Mouse (Mus musculus) kidney, embryonic 16.5 days (tissue): ENCODE results near the gene Foxj1. TPM values are rescaled to one million over a fixed set of nuclear protein-coding genes. Genes with fewer than 3 reads are reported as not detected.
"Not testable (repeated sequence)": the region's sequence is repeated elsewhere in the genome, so short reads cannot be mapped to it uniquely, and the experiment has no call there.

Experiments used
- ATAC-seq: fragments of 200-750 bp; cut with Nextera tagmentation; 2 replicates; pipeline ENCODE4 v1.8.0; 2017; ENCODE audit warnings: moderate TSS enrichment; ENCODE audit not compliant: low FRiP score, low TSS enrichment
- H3K27ac ChIP-seq: fragments of 300-500 bp; sonication (generic); 2 replicates; pipeline ENCODE4 v1.5.1; 2014; ENCODE audit warnings: low read length
- H3K27me3 ChIP-seq: fragments of 300-500 bp; sonication (generic); 2 replicates; pipeline ENCODE4 v1.6.1; 2014; ENCODE audit warnings: low read length, control low read depth, mixed read lengths; ENCODE audit not compliant: insufficient read depth
- H3K36me3 ChIP-seq: fragments of 300-500 bp; sonication (generic); 2 replicates; pipeline ENCODE4 v1.6.1; 2014; ENCODE audit warnings: low read length, control low read depth, mixed read lengths; ENCODE audit not compliant: insufficient read depth
- H3K4me1 ChIP-seq: fragments of 300-500 bp; sonication (generic); 2 replicates; pipeline ENCODE4 v1.6.1; 2014; ENCODE audit warnings: low read length, control low read depth, mixed read lengths; ENCODE audit not compliant: insufficient read depth
- H3K4me2 ChIP-seq: fragments of 300-500 bp; sonication (generic); replicated peaks from 2 replicates; pipeline ENCODE4 v1.6.1; 2014; ENCODE audit warnings: low read depth, low read length
- H3K4me3 ChIP-seq: fragments of 300-500 bp; sonication (generic); 2 replicates; pipeline ENCODE4 v1.5.1; 2014; ENCODE audit warnings: mild to moderate bottlenecking, low read length
- H3K9ac ChIP-seq: fragments of 300-500 bp; sonication (generic); replicated peaks from 2 replicates; pipeline ENCODE4 v1.6.1; 2014; ENCODE audit warnings: low read length
- H3K9me3 ChIP-seq: fragments of 300-500 bp; sonication (generic); 2 replicates; pipeline ENCODE4 v1.6.1; 2016; ENCODE audit warnings: low read length, control low read depth
- WGBS: fragments of 180-500 bp; shearing (Covaris S2); extraction: QIAGEN DNeasy Blood & Tissue Kit; methylation state at CpG from one replicate; pipeline ENCODE4 v1.1.7; 2014; 5-methylcytosine and 5-hydroxymethylcytosine counted together
- polyA plus RNA-seq: library from polyadenylated mRNA; unstranded; fragments of >200 nt; fragmentation: Nextera tagmentation; extraction: Ambion mirVana; gene quantifications from 2 replicates; pipeline ENCODE4 v1.2.1, GENCODE M21; 2015

Foxj1 gene
- polyA plus RNA-seq, 1 experiment from 2014 or later: 3.5 TPM

- H3K4me2 ChIP-seq: no peak overlapping the region
- peaks cover 13% of the 10 kb centered on the region; the same call in 1 of the 2 replicates for H3K4me1 ChIP-seq
- 24% methylated on average over 9 of the region's 9 CpGs for WGBS
- H3K36me3 ChIP-seq: no peaks in the 10 kb centered on the region
- no peak overlapping the region for H3K4me3 ChIP-seq
- ATAC-seq: no peak; the same call in 1 of the 2 replicates
- H3K9ac ChIP-seq: no peak overlapping the region
- no peaks in the 10 kb centered on the region for H3K27me3 ChIP-seq
- H3K9me3 ChIP-seq: no peaks in the 10 kb centered on the region
- no peak overlapping the region for H3K27ac ChIP-seq
Observed at GRCm38 (mm10) chr11:116368116-116368515, 32.9 kb upstream of the Foxj1 start.

GRCm38 (mm10) chr11:116366647-116367046 is 31.4 kb upstream of the Foxj1 start:
- H3K36me3 ChIP-seq: no peaks in the 10 kb centered on the region
- no peak overlapping the region for H3K4me3 ChIP-seq
- H3K4me2 ChIP-seq: no peak overlapping the region
- no peak overlapping the region for H3K27ac ChIP-seq
- no peak for ATAC-seq
- no peaks in the 10 kb centered on the region for H3K27me3 ChIP-seq
- H3K4me1 ChIP-seq: peaks cover 13% of the 10 kb centered on the region; the same call in 1 of the 2 replicates
- H3K9ac ChIP-seq: no peak overlapping the region
- WGBS: 77% methylated on average over 1 of the region's 1 CpGs
- H3K9me3 ChIP-seq: no peaks in the 10 kb centered on the region

GRCm38 (mm10) chr11:116366124-116366523 is 30.9 kb upstream of the Foxj1 start:
- no peaks in the 10 kb centered on the region for H3K36me3 ChIP-seq
- H3K4me3 ChIP-seq: no peak overlapping the region
- no peaks in the 10 kb centered on the region for H3K27me3 ChIP-seq
- ATAC-seq: no peak
- no peak overlapping the region for H3K27ac ChIP-seq
- H3K4me2 ChIP-seq: no peak overlapping the region
- no peaks in the 10 kb centered on the region for H3K9me3 ChIP-seq
- no peak overlapping the region for H3K9ac ChIP-seq
- H3K4me1 ChIP-seq: peaks cover 13% of the 10 kb centered on the region; the same call in 1 of the 2 replicates
- WGBS: 76% methylated on average over 2 of the region's 2 CpGs

- no peaks in the 10 kb centered on the region for H3K9me3 ChIP-seq
- WGBS: 51% methylated on average over 13 of the region's 13 CpGs
- no peak overlapping the region for H3K27ac ChIP-seq
- peaks cover 13% of the 10 kb centered on the region; the same call in 1 of the 2 replicates for H3K4me1 ChIP-seq
- H3K4me2 ChIP-seq: no peak overlapping the region
- H3K9ac ChIP-seq: no peak overlapping the region
- H3K36me3 ChIP-seq: no peaks in the 10 kb centered on the region
- no peak for ATAC-seq
- H3K4me3 ChIP-seq: no peak overlapping the region
- H3K27me3 ChIP-seq: no peaks in the 10 kb centered on the region
Observed at GRCm38 (mm10) chr11:116365432-116365831, 30.2 kb upstream of the Foxj1 start.

GRCm38 (mm10) chr11:116362015-116362414 is 26.8 kb upstream of the Foxj1 start:
- Histone ChIP-seq H3K4me1 (peaks cover 18% of the 10 kb centered on the region; the same call in 1 of the 2 replicates), H3K4me2 (no peak overlapping the region)
- 60% methylated on average over 11 of the region's 11 CpGs for WGBS

GRCm38 (mm10) chr11:116360915-116361314 is 25.7 kb upstream of the Foxj1 start:
- WGBS: 100% methylated on average over 5 of the region's 5 CpGs
- not testable (repeated sequence) for H3K4me3 ChIP-seq, H3K9ac ChIP-seq, H3K27me3 ChIP-seq, ATAC-seq, H3K4me2 ChIP-seq, H3K27ac ChIP-seq, H3K9me3 ChIP-seq, H3K36me3 ChIP-seq
- H3K4me1 ChIP-seq: peaks cover 18% of the 10 kb centered on the region; the same call in 1 of the 2 replicates

More at GRCm38 (mm10) chr11:116362015-116362414, 26.8 kb upstream of the Foxj1 start:
- Histone ChIP-seq H3K9me3 (no peaks in the 10 kb centered on the region), H3K9ac (no peak overlapping the region), H3K27ac (no peak overlapping the region), H3K36me3 (no peaks in the 10 kb centered on the region), H3K4me3 (no peak overlapping the region), H3K27me3 (no peaks in the 10 kb centered on the region)
- no peak for ATAC-seq

GRCm38 (mm10) chr11:116359652-116360051 is 24.5 kb upstream of the Foxj1 start:
- H3K4me3 ChIP-seq: no peak overlapping the region
- H3K27me3 ChIP-seq: no peaks in the 10 kb centered on the region
- H3K9me3 ChIP-seq: no peaks in the 10 kb centered on the region
- peaks cover 13% of the 10 kb centered on the region; the same call in 1 of the 2 replicates for H3K4me1 ChIP-seq
- H3K27ac ChIP-seq: no peak overlapping the region
- 86% methylated on average over 12 of the region's 12 CpGs for WGBS
- H3K9ac ChIP-seq: no peak overlapping the region
- peaks cover 6% of the 10 kb centered on the region; the same call in 1 of the 2 replicates for H3K36me3 ChIP-seq
- no peak overlapping the region for H3K4me2 ChIP-seq
- no peak for ATAC-seq

GRCm38 (mm10) chr11:116358926-116359637 is 23.9 kb upstream of the Foxj1 start:
- Histone ChIP-seq H3K9ac (no peak overlapping the region), H3K4me3 (no peak overlapping the region), H3K27me3 (no peaks in the 10 kb centered on the region), H3K36me3 (peaks cover 6% of the 10 kb centered on the region; the same call in 1 of the 2 replicates), H3K9me3 (no peaks in the 10 kb centered on the region), H3K4me2 (no peak overlapping the region), H3K4me1 (peaks cover 8% of the 10 kb centered on the region; the same call in 1 of the 2 replicates), H3K27ac (no peak overlapping the region)
- WGBS: 44% methylated on average over 15 of the region's 15 CpGs
- ATAC-seq: 0 out of 2 replicates have a peak, but pooled peaks have one; percentile 31

GRCm38 (mm10) chr11:116354521-116354920 is 19.3 kb upstream of the Foxj1 start:
- Histone ChIP-seq H3K27ac (no peak overlapping the region), H3K9ac (no peak overlapping the region), H3K4me2 (no peak overlapping the region), H3K36me3 (peaks cover 6% of the 10 kb centered on the region; the same call in 1 of the 2 replicates), H3K4me3 (no peak overlapping the region), H3K4me1 (peaks cover 6% of the 10 kb centered on the region; the same call in 1 of the 2 replicates), H3K9me3 (no peaks in the 10 kb centered on the region), H3K27me3 (no peaks in the 10 kb centered on the region)
- ATAC-seq: no peak
- WGBS: 52% methylated on average over 17 of the region's 17 CpGs

- Histone ChIP-seq H3K27me3 (no peaks in the 10 kb centered on the region), H3K4me1 (0 out of 2 replicates have a peak, but pooled peaks cover under 1% of the 10 kb centered on the region), H3K9ac (no peak overlapping the region), H3K36me3 (peaks cover 6% of the 10 kb centered on the region; the same call in 1 of the 2 replicates), H3K4me2 (no peak overlapping the region), H3K9me3 (no peaks in the 10 kb centered on the region), H3K4me3 (no peak overlapping the region), H3K27ac (no peak overlapping the region)
- WGBS: 90% methylated on average over 8 of the region's 8 CpGs
- no peak for ATAC-seq
Observed at GRCm38 (mm10) chr11:116353535-116353934, 18.3 kb upstream of the Foxj1 start.
